Mouse (Mus musculus): ENCODE measurements at regions not wholly inside any gene's neighbourhood (a gene's known extent, or its start where the extent isn't known, plus 50 kb on each side); places are given as distances from the start of the nearest gene placed in this dataset.

- intact Hi-C loops (cut with DNase I): no loop called here
These were observed 52.5 kb upstream of the Cldn24 start for GRCm38 (mm10) chr8:47769452-47769851.

GRCm38 (mm10) chr8:47768751-47769150 is 53.2 kb upstream of the Cldn24 start:
- intact Hi-C loops (cut with DNase I): no loop called here

GRCm38 (mm10) chr8:47764480-47764879 is 50.7 kb upstream of the Cdkn2aip start:
- intact Hi-C loops (cut with DNase I): loop anchor here (5.0 kb wide), 1 partner anchor 68 kb away; no protein-coding TSS in a partner anchor

- intact Hi-C loops (cut with DNase I): loop anchor here (5.0 kb wide), 1 partner anchor 68 kb away; no protein-coding TSS in a partner anchor
These were observed 50.3 kb upstream of the Cdkn2aip start for GRCm38 (mm10) chr8:47764068-47764467.

Measured in adrenal gland (tissue).